Mouse (Mus musculus) lung, postnatal 0 days (tissue): ENCODE results near the gene Myo1f.

Experiments used
- CTCF ChIP-seq: IDR thresholded peaks from 2 replicates; pipeline ENCODE4 v1.5.1; 2016; ENCODE audit warnings: antibody characterized with exemption, mild to moderate bottlenecking
- EP300 ChIP-seq: IDR thresholded peaks from 2 replicates; pipeline ENCODE4 v1.6.1; 2016; ENCODE audit warnings: antibody characterized with exemption, mild to moderate bottlenecking, control low read depth

- TF ChIP-seq EP300 (no peak), CTCF (no peak)
Observed at GRCm38 (mm10) chr17:33598506-33598905, 43.0 kb downstream of the Myo1f start.
